Mouse (Mus musculus): Measurements from ENCODE around the gene Gm5868. TPM values are rescaled to one million over a fixed set of nuclear protein-coding genes. Genes with fewer than 3 reads are reported as not detected.
"Not testable (repeated sequence)": the region's sequence is repeated elsewhere in the genome, so short reads cannot be mapped to it uniquely, and the experiment has no call there.

Gm5868 gene
- polyA plus RNA-seq, 1 experiment = 0.15 TPM

GRCm38 (mm10) chr5:72565621-72566020, 21.7 kb downstream of the Gm5868 start:
- TF ChIP-seq CTCF (IDR thresholded peaks at IDR 0.05; ENCODE audit: borderline replicate concordance, control insufficient read depth, extremely low read depth, insufficient read depth, low read length, poor library complexity) (no peak), POLR2A (IDR thresholded peaks at IDR 0.05; ENCODE audit: control insufficient read depth, extremely low read depth, insufficient read depth, low read length, poor library complexity) (no peak)
- no peaks in the 10 kb centered on the region for H3K4me1 ChIP-seq (replicated peaks; ENCODE audit: control insufficient read depth, insufficient read depth, low read length)
- H3K4me3 ChIP-seq (ENCODE audit: control insufficient read depth, insufficient read depth, low read length) = no peak overlapping the region
- no peaks in the 10 kb centered on the region for H3K27me3 ChIP-seq (ENCODE audit: control insufficient read depth, insufficient read depth, low read length)
- no peaks in the 10 kb centered on the region for H3K36me3 ChIP-seq (ENCODE audit: control insufficient read depth, insufficient read depth, low read length)
- no peak for DNase-seq
- WGBS = 95% methylated on average over 5 of the region's 5 CpGs
- H3K27ac ChIP-seq (ENCODE audit: control insufficient read depth, insufficient read depth, low read length) = no peak overlapping the region

- not testable (repeated sequence) for H3K36me3 ChIP-seq (ENCODE audit: control insufficient read depth, insufficient read depth, low read length); DNase-seq; H3K4me3 ChIP-seq (ENCODE audit: control insufficient read depth, insufficient read depth, low read length); H3K4me1 ChIP-seq (replicated peaks; ENCODE audit: control insufficient read depth, insufficient read depth, low read length); H3K27ac ChIP-seq (ENCODE audit: control insufficient read depth, insufficient read depth, low read length); H3K27me3 ChIP-seq (ENCODE audit: control insufficient read depth, insufficient read depth, low read length)
- 98% methylated on average over 2 of the region's 2 CpGs for WGBS
Measured at GRCm38 (mm10) chr5:72563183-72563582, 24.2 kb downstream of the Gm5868 start.

GRCm38 (mm10) chr5:72560976-72561628, 26.2 kb downstream of the Gm5868 start:
- TF ChIP-seq POLR2A (IDR thresholded peaks at IDR 0.05; ENCODE audit: control insufficient read depth, extremely low read depth, insufficient read depth, low read length, poor library complexity) (no peak), CTCF (IDR thresholded peaks at IDR 0.05; ENCODE audit: borderline replicate concordance, control insufficient read depth, extremely low read depth, insufficient read depth, low read length, poor library complexity) (no peak)
- Histone ChIP-seq H3K4me3 (ENCODE audit: control insufficient read depth, insufficient read depth, low read length) (no peak overlapping the region), H3K27me3 (ENCODE audit: control insufficient read depth, insufficient read depth, low read length) (no peaks in the 10 kb centered on the region), H3K36me3 (ENCODE audit: control insufficient read depth, insufficient read depth, low read length) (no peaks in the 10 kb centered on the region), H3K4me1 (replicated peaks; ENCODE audit: control insufficient read depth, insufficient read depth, low read length) (peaks cover 5% of the 10 kb centered on the region; the same call in 1 of the 2 replicates), H3K27ac (ENCODE audit: control insufficient read depth, insufficient read depth, low read length) (no peak overlapping the region)
- DNase-seq = no peak
- whole genome bisulfite sequencing = 73% methylated on average over 3 of the region's 3 CpGs

- no peak within 1 kb of the TSS for H3K27ac ChIP-seq (ENCODE audit: control insufficient read depth, insufficient read depth, low read length)
- H3K4me1 ChIP-seq (replicated peaks; ENCODE audit: control insufficient read depth, insufficient read depth, low read length) = peaks cover 5% of the 10 kb centered on the region; the same call in 1 of the 2 replicates
- DNase-seq = peak; percentile 93
- WGBS = under 1% methylated on average over 42 of the region's 42 CpGs
- peak within 1 kb of the TSS; percentile 88 for H3K4me3 ChIP-seq (ENCODE audit: control insufficient read depth, insufficient read depth, low read length)
- no peaks in the 10 kb centered on the region for H3K36me3 ChIP-seq (ENCODE audit: control insufficient read depth, insufficient read depth, low read length)
- no peaks in the 10 kb centered on the region for H3K27me3 ChIP-seq (ENCODE audit: control insufficient read depth, insufficient read depth, low read length)
- peak; percentile 43; the same call in 1 of the 2 replicates for TF ChIP-seq POLR2A (IDR thresholded peaks at IDR 0.05; ENCODE audit: control insufficient read depth, extremely low read depth, insufficient read depth, low read length, poor library complexity)
- TF ChIP-seq CTCF (IDR thresholded peaks at IDR 0.05; ENCODE audit: borderline replicate concordance, control insufficient read depth, extremely low read depth, insufficient read depth, low read length, poor library complexity) = no peak
Measured at GRCm38 (mm10) chr5:72559544-72560049, 27.8 kb downstream of the Gm5868 start, which contains the start of gene Nfxl1. Nfxl1 (minus strand) TSS chr5:72559684.

GRCm38 (mm10) chr5:72558716-72559526, 28.4 kb downstream of the Gm5868 start:
- DNase-seq = no peak
- WGBS = 5% methylated on average over 57 of the region's 57 CpGs
- H3K36me3 ChIP-seq (ENCODE audit: control insufficient read depth, insufficient read depth, low read length) = no peaks in the 10 kb centered on the region

DNA sequence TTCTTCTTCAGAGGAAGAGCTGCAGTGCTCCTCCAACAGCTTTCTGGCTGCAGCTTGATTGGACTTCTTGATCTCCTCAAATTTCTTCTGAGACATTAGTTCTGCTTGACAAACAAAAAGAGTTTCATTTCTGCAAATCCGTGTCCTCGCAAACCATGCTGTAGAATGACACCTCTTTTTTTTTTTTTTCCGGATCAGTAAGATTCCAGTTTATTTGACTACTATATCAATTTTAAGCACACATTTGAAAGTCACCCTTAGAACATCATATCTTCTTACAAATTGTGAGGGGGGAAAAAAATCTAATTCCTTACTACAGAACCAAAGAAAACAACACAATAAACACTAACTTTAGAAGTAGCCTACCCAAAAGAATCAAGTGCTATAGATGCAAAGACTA, 31.1 kb downstream of the Gm5868 start:
- no peak overlapping the region for H3K27ac ChIP-seq (ENCODE audit: control insufficient read depth, insufficient read depth, low read length)
- 90% methylated on average over 3 of the region's 3 CpGs for WGBS
- DNase-seq = no peak

More at GRCm38 (mm10) chr5:72558716-72559526, 28.4 kb downstream of the Gm5868 start:
- Histone ChIP-seq H3K27ac (ENCODE audit: control insufficient read depth, insufficient read depth, low read length) (no peak overlapping the region), H3K27me3 (ENCODE audit: control insufficient read depth, insufficient read depth, low read length) (no peaks in the 10 kb centered on the region), H3K4me3 (ENCODE audit: control insufficient read depth, insufficient read depth, low read length) (peak overlapping the region; percentile 88), H3K4me1 (replicated peaks; ENCODE audit: control insufficient read depth, insufficient read depth, low read length) (peaks cover 5% of the 10 kb centered on the region; the same call in 1 of the 2 replicates)
- TF ChIP-seq POLR2A (IDR thresholded peaks at IDR 0.05; ENCODE audit: control insufficient read depth, extremely low read depth, insufficient read depth, low read length, poor library complexity) = no peak
- TF ChIP-seq CTCF (IDR thresholded peaks at IDR 0.05; ENCODE audit: borderline replicate concordance, control insufficient read depth, extremely low read depth, insufficient read depth, low read length, poor library complexity) = no peak

More for the DNA sequence above, 31.1 kb downstream of the Gm5868 start:
- Histone ChIP-seq H3K27me3 (ENCODE audit: control insufficient read depth, insufficient read depth, low read length) (no peaks in the 10 kb centered on the region), H3K36me3 (ENCODE audit: control insufficient read depth, insufficient read depth, low read length) (no peaks in the 10 kb centered on the region), H3K4me1 (replicated peaks; ENCODE audit: control insufficient read depth, insufficient read depth, low read length) (peaks cover 5% of the 10 kb centered on the region; the same call in 1 of the 2 replicates), H3K4me3 (ENCODE audit: control insufficient read depth, insufficient read depth, low read length) (no peak overlapping the region)
- TF ChIP-seq CTCF (IDR thresholded peaks at IDR 0.05; ENCODE audit: borderline replicate concordance, control insufficient read depth, extremely low read depth, insufficient read depth, low read length, poor library complexity) = no peak
- no peak for TF ChIP-seq POLR2A (IDR thresholded peaks at IDR 0.05; ENCODE audit: control insufficient read depth, extremely low read depth, insufficient read depth, low read length, poor library complexity)
